Mouse (Mus musculus) stomach, embryonic 14.5 days (tissue): ENCODE data around the gene Pard3b. TPM values are rescaled to one million over a fixed set of nuclear protein-coding genes. Genes with fewer than 3 reads are reported as not detected.

Experiments
- ATAC-seq: fragments of 200-750 bp; cut with Nextera tagmentation; 2 replicates; pipeline ENCODE4 v1.8.0; 2017; ENCODE audit warnings: low read depth, moderate TSS enrichment; ENCODE audit not compliant: insufficient number of reproducible peaks, insufficient read depth, low FRiP score
- H3K27ac ChIP-seq: fragments of 300-500 bp; sonication (generic); 2 replicates; pipeline ENCODE4 v1.5.1; 2014; ENCODE audit warnings: mild to moderate bottlenecking, low read length, moderate library complexity, mixed read lengths
- H3K27me3 ChIP-seq: fragments of 300-500 bp; sonication (generic); 2 replicates; pipeline ENCODE4 v1.6.1; 2014; ENCODE audit warnings: low read length, control low read depth, mixed read lengths; ENCODE audit not compliant: control insufficient read depth, insufficient read depth
- H3K36me3 ChIP-seq: fragments of 300-500 bp; sonication (generic); 2 replicates; pipeline ENCODE4 v1.6.1; 2014; ENCODE audit warnings: mild to moderate bottlenecking, control low read depth, low read length, moderate library complexity, mixed read lengths; ENCODE audit not compliant: control insufficient read depth, insufficient read depth
- H3K4me1 ChIP-seq: fragments of 300-500 bp; sonication (generic); 2 replicates; pipeline ENCODE4 v1.6.1; 2014; ENCODE audit warnings: low read length, control low read depth, mixed read lengths; ENCODE audit not compliant: control insufficient read depth, insufficient read depth
- H3K4me2 ChIP-seq: fragments of 300-500 bp; sonication (generic); replicated peaks from 2 replicates; pipeline ENCODE4 v1.6.1; 2014; ENCODE audit warnings: low read depth, low read length, control low read depth
- H3K4me3 ChIP-seq: fragments of 300-500 bp; sonication (generic); 2 replicates; pipeline ENCODE4 v1.5.1; 2014; ENCODE audit warnings: low read depth, low read length, control low read depth
- H3K9ac ChIP-seq: fragments of 300-500 bp; sonication (generic); replicated peaks from 2 replicates; pipeline ENCODE4 v1.6.1; 2014; ENCODE audit warnings: low read depth, mild to moderate bottlenecking, control low read depth, low read length, moderate library complexity, mixed read lengths
- H3K9me3 ChIP-seq: fragments of 300-500 bp; sonication (generic); 2 replicates; pipeline ENCODE4 v1.6.1; 2016; ENCODE audit warnings: low read depth, low read length, control low read depth; ENCODE audit not compliant: control insufficient read depth
- WGBS: fragments of 180-500 bp; shearing (Covaris S2); extraction: QIAGEN DNeasy Blood & Tissue Kit; methylation state at CpG from one replicate; pipeline ENCODE4 v1.1.7; 2014; 5-methylcytosine and 5-hydroxymethylcytosine counted together
- polyA plus RNA-seq: library from polyadenylated mRNA; unstranded; fragments of >200 nt; fragmentation: Nextera tagmentation; extraction: Ambion mirVana; gene quantifications from 2 replicates; pipeline ENCODE4 v1.2.1, GENCODE M21; 2014

The Pard3b gene
- polyA plus RNA-seq, 1 experiment from 2014 or later: 36.3 TPM

- WGBS: 71% methylated on average over 5 of the region's 5 CpGs
Observed at GRCm38 (mm10) chr1:62666780-62667179, 1028.2 kb downstream of the Pard3b start.

DNA sequence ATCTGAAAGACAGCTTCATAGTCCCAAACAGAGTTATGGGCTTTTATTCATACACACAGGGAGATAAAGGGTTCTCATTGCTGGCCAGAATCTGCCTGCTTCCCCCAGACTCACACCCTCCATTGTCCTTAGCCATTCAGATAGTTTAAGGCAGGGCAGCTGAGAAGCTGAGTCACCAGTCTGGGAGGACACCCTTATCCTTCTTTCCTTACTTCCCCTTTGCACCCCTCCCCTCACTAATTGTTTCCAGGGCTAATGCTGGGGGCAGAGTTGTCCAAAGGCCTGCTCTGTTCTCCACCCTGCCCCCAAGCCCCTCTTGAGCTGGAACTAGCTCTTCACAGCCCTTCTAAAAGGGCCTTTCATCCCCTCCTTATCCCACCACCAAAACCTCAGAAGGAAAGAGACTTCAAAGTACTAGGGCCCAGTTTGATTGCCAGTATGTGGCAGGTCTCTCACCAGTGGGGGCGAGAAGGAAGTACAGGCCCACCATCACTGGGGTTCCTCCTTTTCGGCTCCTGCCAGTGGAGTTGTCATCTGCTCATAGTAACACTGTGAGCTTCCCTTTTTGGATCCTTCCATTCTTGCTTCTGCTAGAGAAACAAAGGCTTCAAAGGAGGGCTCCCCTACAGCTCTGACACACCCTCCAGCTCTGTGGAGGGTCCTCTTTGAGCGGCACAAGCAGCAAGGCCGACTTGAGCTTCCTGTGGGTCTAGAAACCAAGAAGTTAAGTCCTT, 1040.2 kb downstream of the Pard3b start:
- no peak for ATAC-seq
- H3K9me3 ChIP-seq: no peaks in the 10 kb centered on the region; the same call in 1 of the 2 replicates
- no peak overlapping the region for H3K4me2 ChIP-seq
- H3K27ac ChIP-seq: no peak overlapping the region
- H3K9ac ChIP-seq: no peak overlapping the region
- H3K4me1 ChIP-seq: peaks cover 12% of the 10 kb centered on the region; the same call in 1 of the 2 replicates
- WGBS: 71% methylated on average over 4 of the region's 4 CpGs
- H3K36me3 ChIP-seq: no peaks in the 10 kb centered on the region
- H3K27me3 ChIP-seq: no peaks in the 10 kb centered on the region
- H3K4me3 ChIP-seq: no peak overlapping the region

More at GRCm38 (mm10) chr1:62666780-62667179, 1028.2 kb downstream of the Pard3b start:
- H3K9me3 ChIP-seq: no peaks in the 10 kb centered on the region
- no peaks in the 10 kb centered on the region for H3K27me3 ChIP-seq
- no peak overlapping the region for H3K4me2 ChIP-seq
- no peaks in the 10 kb centered on the region for H3K36me3 ChIP-seq
- peaks cover 2% of the 10 kb centered on the region; the same call in 1 of the 2 replicates for H3K4me1 ChIP-seq
- H3K4me3 ChIP-seq: no peak overlapping the region
- ATAC-seq: no peak
- no peak overlapping the region for H3K27ac ChIP-seq
- no peak overlapping the region for H3K9ac ChIP-seq

DNA sequence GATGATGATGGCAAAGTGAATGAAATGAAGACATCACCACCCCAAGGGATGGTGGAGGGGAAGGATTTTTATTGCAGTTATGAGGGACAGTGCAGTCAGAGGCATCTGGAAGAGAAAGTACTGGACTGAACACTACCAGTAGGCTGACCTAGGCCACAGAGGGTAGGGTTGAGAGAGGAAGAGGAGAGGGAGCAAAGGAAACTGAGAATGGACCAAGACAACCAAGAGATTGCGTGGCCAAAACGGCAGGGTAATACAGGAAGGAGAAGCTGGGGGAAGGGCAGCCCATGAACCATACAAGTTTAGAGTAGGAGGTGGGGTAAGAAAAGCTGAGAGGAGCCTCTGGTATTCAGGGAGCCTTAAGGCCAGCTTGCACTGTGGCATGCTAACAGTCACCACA, 1040.8 kb downstream of the Pard3b start:
- Histone ChIP-seq H3K4me2 (no peak overlapping the region), H3K9me3 (no peaks in the 10 kb centered on the region; the same call in 1 of the 2 replicates), H3K9ac (no peak overlapping the region), H3K4me1 (peaks cover 12% of the 10 kb centered on the region; the same call in 1 of the 2 replicates), H3K27ac (no peak overlapping the region), H3K4me3 (no peak overlapping the region), H3K36me3 (no peaks in the 10 kb centered on the region), H3K27me3 (no peaks in the 10 kb centered on the region)
- no peak for ATAC-seq
- 79% methylated on average over 2 of the region's 2 CpGs for WGBS

DNA sequence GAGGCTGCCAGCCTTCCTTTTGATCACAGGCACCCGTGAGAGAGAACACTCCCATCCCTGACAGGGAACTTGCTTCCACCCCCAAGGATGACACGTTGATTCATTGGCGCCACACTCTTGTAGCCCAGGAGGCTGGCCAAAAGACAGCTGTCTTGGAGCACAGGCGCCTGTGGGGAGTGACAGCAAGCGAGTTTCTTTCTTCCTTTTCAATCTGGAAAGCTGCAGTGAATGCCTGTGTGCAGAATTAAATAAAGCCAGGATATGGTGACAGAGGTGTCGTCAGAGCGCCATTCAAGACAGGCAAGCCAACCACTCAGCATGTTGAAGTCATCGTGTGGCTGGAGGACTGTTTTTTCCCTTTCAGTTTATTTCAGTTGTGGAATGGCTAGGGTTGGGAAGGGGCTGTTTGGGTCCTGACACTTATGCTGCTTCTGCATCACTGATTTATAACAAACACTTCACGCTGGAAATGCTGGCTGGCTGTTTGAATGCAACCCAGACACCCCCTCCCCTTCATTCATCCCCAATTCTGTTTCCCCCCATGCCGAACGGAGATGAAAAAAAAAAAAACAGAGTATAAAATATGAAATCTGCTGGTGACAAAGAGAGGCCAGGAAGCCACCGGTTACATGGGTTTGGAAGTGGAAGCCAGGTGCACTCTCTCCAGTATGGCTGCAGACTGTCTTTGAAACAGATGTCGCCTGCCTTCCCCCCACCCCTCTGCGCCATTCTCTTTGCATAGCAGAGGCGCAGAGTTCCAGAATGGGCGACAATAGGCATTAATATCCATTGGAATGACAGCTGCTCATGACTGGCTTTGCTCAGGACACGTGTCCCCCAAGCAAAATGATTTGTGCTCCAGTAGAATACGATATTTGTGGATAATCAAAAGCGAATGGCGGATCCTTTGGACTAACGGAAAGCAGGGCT, 1044.1 kb downstream of the Pard3b start:
- no peak overlapping the region for H3K4me3 ChIP-seq
- WGBS: 44% methylated on average over 21 of the region's 21 CpGs
- H3K4me2 ChIP-seq: no peak overlapping the region
- H3K9me3 ChIP-seq: no peaks in the 10 kb centered on the region
- 0 out of 2 replicates have a peak, but pooled peaks cover 2% of the 10 kb centered on the region for H3K27me3 ChIP-seq
- peaks cover 12% of the 10 kb centered on the region; the same call in 1 of the 2 replicates for H3K4me1 ChIP-seq
- H3K36me3 ChIP-seq: no peaks in the 10 kb centered on the region
- H3K9ac ChIP-seq: no peak overlapping the region
- no peak for ATAC-seq
- H3K27ac ChIP-seq: no peak overlapping the region

- no peak overlapping the region for H3K4me3 ChIP-seq
- H3K9ac ChIP-seq: no peak overlapping the region
- 58% methylated on average over 2 of the region's 2 CpGs for WGBS
- peaks cover 10% of the 10 kb centered on the region; the same call in 1 of the 2 replicates for H3K4me1 ChIP-seq
- no peak overlapping the region for H3K4me2 ChIP-seq
- no peaks in the 10 kb centered on the region for H3K9me3 ChIP-seq
- H3K36me3 ChIP-seq: no peaks in the 10 kb centered on the region
- H3K27me3 ChIP-seq: 0 out of 2 replicates have a peak, but pooled peaks cover 2% of the 10 kb centered on the region
- no peak overlapping the region for H3K27ac ChIP-seq
- ATAC-seq: no peak
Observed at GRCm38 (mm10) chr1:62683498-62683897, 1044.9 kb downstream of the Pard3b start.

GRCm38 (mm10) chr1:62687511-62687910, 1048.9 kb downstream of the Pard3b start:
- Histone ChIP-seq H3K4me2 (no peak overlapping the region), H3K9ac (no peak overlapping the region), H3K36me3 (no peaks in the 10 kb centered on the region), H3K4me3 (no peak overlapping the region), H3K27me3 (0 out of 2 replicates have a peak, but pooled peaks cover 2% of the 10 kb centered on the region), H3K4me1 (0 out of 2 replicates have a peak, but pooled peaks cover 8% of the 10 kb centered on the region), H3K27ac (no peak overlapping the region), H3K9me3 (no peaks in the 10 kb centered on the region)
- no peak for ATAC-seq
- 67% methylated on average over 8 of the region's 8 CpGs for WGBS

- Histone ChIP-seq H3K9ac (no peak overlapping the region), H3K4me2 (no peak overlapping the region), H3K4me1 (0 out of 2 replicates have a peak, but pooled peaks cover 3% of the 10 kb centered on the region), H3K4me3 (no peak overlapping the region), H3K9me3 (no peaks in the 10 kb centered on the region), H3K27ac (no peak overlapping the region), H3K27me3 (0 out of 2 replicates have a peak, but pooled peaks cover 2% of the 10 kb centered on the region), H3K36me3 (no peaks in the 10 kb centered on the region)
- no peak for ATAC-seq
- 88% methylated on average over 6 of the region's 6 CpGs for WGBS
Observed at GRCm38 (mm10) chr1:62691175-62691574, 1052.6 kb downstream of the Pard3b start.
